Mouse (Mus musculus) right cerebral cortex, postnatal 25 days (tissue): ENCODE measurements around the gene Slc25a22.
A peak's percentile ranks its signal among the peaks of the same experiment; 100 is the strongest.

ENCODE experiments used
- DNase-seq: peaks from one replicate; pipeline ENCODE4 v3.0.0; 2022

The Slc25a22 gene

GRCm38 (mm10) chr7:141433517-141434400 lies 3.9 kb downstream of the Slc25a22 start:
- no peak for DNase-seq

DNA sequence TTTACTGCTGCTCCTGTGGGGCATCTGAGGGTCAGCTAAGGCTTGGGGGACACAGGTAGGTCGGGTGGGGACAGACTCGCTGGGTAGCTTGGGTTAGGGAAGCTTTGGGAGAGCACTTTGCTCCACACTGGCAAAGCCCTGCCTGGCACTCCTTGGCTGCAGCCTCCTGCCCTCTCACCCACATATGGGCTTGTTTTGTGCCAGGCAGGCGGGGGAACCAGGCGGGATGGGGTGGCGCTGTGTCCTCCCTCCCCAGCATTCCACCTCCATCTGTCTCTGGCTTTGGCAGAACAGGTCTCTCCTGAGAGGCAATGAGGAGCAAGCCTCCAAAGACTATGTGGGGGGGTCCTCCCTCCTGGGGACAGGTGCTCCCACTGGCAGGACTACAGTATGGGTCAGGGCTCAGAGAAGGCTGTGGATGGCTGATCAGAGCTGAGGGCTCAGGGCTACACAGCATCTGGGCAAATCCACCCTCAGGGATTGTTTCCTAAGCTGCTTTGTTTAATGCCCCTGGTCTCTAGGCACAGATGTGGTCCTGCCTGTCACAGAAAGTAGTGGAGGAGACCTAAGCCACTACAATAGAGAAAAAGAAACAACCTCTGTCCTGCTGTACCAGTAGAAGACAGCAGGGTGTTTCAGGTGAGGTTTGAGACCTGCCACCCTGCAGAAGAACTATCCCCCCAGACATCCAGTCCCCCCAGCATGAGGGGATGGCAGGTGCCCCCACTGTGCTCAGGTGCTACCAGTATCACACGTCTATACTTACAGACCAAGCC lies 4.8 kb downstream of the Slc25a22 start:
- no peak for DNase-seq

DNA sequence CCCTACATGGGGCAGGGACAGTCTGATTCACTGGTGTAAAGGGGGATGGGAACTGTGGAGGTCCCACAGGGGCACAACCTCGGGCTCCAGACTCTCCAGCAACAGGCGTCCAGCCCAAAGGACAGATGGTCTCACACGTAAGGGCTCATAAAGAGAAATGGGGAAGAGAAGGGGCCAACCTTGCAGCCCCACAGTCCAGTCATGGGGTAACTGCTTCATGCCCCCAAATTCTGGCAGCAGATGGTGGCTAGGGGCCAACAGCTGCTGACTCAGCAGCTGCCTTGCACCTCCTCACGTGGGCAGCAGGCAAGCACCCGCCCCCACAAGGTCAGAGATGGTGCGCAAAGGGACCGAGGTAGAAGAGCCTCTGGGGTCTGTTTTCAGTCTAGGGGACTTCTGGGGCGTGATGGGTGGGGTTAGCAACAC lies 5.5 kb downstream of the Slc25a22 start:
- no peak for DNase-seq

- no peak for DNase-seq
Observed at GRCm38 (mm10) chr7:141431434-141432185, 6.1 kb downstream of the Slc25a22 start.

- DNase-seq, result no peak
Observed at GRCm38 (mm10) chr7:141430585-141431240, 7.0 kb downstream of the Slc25a22 start.

- no peak for DNase-seq
Observed at GRCm38 (mm10) chr7:141429840-141430584, 7.7 kb downstream of the Slc25a22 start.

DNA sequence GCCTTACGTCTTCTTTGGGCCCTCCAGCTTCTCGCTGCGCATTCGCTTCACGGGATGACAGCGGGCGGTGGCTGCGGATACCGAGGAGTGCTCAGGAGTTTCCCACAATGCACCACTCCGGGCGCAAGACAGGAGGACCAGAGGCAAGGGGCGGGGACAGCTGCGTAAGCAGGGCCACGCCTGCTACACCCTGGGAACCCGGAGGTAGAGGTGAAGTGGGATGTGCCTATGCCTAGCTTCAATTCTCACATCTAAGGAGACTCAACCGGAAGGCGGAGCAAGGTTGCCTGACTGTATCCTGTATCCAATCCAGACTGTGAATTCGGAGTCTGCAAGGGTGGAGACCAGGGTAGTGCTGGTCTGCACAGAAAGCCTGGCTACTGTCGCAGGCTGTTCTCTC lies 8.4 kb downstream of the Slc25a22 start, which contains the start of gene Cend1:
Cend1 (minus strand) TSS at position 182 of the 400 bp plus-strand sequence.
- DNase-seq, result peak; percentile 90

GRCm38 (mm10) chr7:141428701-141429100 lies 9.0 kb downstream of the Slc25a22 start:
- DNase-seq, result no peak

GRCm38 (mm10) chr7:141426948-141427730 lies 10.6 kb downstream of the Slc25a22 start:
- DNase-seq, result no peak

DNA sequence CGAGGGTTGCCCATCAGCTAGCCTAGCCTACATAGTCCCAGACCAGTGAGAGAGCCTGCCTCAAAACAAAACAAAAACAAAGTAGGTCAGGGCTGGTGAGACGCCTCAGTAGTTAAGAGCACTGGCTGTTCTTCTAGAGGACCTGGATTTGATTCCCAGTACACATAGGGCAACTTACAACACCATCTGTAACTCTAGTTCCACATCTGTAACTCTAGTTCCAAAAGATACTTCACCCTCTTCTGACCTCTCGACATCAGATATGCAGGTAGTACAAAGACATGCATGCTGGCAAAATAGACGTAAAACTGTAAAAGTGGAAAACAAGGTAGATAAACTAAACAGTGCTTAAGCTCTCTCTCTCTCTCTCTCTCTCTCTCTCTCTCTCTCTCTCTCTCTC lies 13.9 kb downstream of the Slc25a22 start:
- no peak for DNase-seq

DNA sequence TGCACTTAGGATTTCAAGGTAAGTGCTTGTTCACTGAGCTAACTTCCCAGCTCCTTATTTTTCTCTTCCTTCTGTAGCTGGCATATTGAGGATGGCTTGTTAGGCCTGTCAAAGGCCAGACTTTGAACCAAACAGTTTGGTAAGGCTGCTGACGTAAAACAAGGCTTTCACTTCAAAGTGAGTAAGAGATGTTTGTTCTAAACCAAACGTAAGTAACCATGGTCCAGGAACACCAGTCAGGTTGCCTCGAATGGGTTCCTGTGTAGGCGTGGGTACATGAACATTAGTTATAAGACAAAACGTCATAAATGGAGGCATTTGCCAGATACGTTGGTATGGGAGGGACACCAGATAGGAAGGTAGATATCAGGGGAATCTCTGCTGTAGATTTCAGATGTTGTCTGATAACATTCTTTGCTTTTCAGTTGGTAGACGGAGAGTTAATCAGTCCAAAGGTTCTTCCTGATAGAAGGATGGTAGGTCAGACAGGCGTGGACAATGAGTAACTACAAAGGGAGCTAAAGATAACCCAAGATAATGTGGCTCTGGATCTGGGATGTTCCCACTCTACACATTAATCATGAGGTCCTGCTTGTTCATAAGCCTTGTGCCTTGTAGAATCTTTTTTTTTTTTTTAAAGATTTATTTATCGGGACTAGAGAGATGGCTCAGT lies 17.5 kb downstream of the Slc25a22 start:
- no peak for DNase-seq

GRCm38 (mm10) chr7:141418970-141419369 lies 18.7 kb downstream of the Slc25a22 start:
- DNase-seq, result no peak

DNA sequence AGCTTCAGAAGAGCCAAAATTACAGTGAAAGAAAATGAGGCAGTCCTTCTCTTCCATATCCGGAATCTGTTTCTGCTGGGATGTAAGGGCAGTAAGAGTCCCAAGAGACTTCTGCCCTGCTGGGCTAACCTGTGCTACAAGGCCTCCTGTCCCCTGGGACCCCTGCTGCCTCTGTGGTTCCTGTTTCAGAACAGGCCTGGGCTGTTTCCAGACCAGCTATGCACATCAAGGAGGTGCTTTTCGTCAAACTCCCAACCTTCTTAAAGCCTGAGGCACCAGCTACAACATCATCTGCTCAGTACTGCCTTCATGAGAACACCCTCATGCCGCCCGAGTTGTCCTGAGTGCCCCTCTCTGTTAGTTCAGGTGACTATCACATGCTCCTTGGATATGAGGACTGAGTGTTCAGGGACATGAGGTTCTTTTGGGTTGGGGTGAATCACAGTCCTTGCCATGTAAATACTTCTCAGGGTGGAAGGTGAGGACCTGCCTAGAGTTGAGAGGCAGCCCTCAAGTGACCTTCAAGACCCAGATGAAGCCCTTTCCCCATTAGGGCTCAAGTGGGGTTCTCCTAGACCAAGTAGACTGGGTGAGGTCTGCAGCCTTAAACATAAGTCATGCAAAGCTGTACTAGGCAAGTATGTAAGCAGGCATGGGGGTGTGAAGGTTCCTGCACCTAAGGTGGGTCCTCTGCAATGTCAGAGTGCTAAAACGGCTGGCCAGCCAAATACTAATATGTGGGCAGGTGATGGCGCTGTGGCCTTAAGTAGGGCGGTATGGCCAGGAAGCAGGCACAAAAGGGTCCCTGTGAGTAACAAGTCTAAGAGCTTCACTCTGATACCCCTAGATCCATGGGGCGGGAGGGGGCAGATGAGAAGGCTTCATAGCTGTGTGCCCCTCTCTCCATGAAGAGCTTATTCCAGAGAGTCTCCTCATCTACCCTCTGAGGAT lies 19.7 kb downstream of the Slc25a22 start:
- DNase-seq, result no peak

DNA sequence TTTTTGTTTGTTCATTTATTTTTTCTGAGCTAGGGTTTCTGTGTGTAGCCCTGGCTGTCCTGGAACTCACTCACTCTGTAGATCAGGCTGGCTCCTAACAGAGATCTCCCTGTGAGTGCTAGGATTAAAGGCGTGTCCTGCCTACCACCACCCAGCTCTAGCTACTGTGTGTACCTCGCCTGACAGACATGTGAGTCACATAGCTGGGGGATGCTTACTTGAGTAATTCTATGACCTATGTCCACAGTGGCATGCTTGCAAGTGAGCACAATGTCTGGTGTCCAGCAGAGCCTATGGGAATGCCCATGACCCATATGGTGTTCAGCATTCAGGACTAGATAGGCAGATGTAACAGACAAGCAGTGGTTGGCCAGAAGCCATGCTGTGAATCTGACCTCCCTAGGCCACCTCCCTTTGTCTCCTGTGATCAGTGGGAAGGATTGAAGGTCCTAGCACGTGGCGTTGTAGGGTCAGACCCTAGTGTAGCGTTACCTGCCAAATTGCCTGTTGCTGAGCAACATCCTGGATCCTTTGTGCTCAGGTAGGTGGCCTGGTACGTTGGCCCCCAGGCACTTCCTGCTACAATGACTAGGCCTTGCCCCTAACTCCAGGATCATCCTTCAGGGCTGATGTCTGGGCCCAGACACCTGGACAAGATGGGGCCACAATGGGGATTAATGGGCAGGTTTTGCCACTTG lies 21.4 kb downstream of the Slc25a22 start:
- no peak for DNase-seq

- DNase-seq, result peak; percentile 99
Observed at GRCm38 (mm10) chr7:141413809-141414584, 23.7 kb downstream of the Slc25a22 start, which contains the start of gene Gatd1. Gatd1 (minus strand) TSS chr7:141414136.

- DNase-seq, result no peak
Observed at GRCm38 (mm10) chr7:141413331-141413730, 24.4 kb downstream of the Slc25a22 start.

GRCm38 (mm10) chr7:141411667-141412066 lies 26.0 kb downstream of the Slc25a22 start:
- DNase-seq, result no peak

DNA sequence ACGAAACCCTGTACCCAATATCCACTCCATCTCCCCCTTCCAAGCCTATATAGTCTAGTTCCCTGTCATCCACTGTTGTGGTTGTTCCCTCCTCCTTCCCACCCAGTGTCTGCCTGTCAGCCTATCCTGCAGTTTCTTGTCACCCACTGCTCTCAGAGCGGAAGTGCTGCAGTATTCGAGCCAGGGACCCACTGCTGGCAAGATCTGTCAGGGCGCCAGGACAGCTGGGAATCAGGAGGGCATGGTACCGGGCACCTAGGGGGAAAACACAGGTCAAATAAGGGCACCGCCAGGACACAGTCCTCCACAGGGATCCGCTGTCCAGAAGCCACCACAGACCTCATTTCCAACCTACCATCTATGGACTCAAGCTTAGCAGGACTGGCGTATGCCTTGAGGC lies 27.1 kb downstream of the Slc25a22 start:
- DNase-seq, result no peak
